Mouse (Mus musculus) hindbrain, embryonic 10.5 days (tissue): ENCODE data around the gene Mapkap1. TPM values are rescaled to one million over a fixed set of nuclear protein-coding genes. Genes with fewer than 3 reads are reported as not detected.

Experiments used
- DNase-seq: peaks from one replicate; pipeline ENCODE4 v3.0.0-alpha.2; 2017; ENCODE audit warnings: low spot score
- H3K27ac ChIP-seq: fragments of 300-500 bp; sonication (generic); 2 replicates; pipeline ENCODE4 v1.5.1; 2016; ENCODE audit warnings: mild to moderate bottlenecking, moderate library complexity
- H3K27me3 ChIP-seq: fragments of 300-500 bp; sonication (generic); 2 replicates; pipeline ENCODE4 v1.6.1; 2016; ENCODE audit warnings: mild to moderate bottlenecking; ENCODE audit not compliant: poor library complexity, insufficient read depth, severe bottlenecking
- H3K36me3 ChIP-seq: fragments of 300-500 bp; sonication (generic); 2 replicates; pipeline ENCODE4 v1.6.1; 2016; ENCODE audit warnings: mild to moderate bottlenecking, moderate library complexity
- H3K4me1 ChIP-seq: fragments of 300-500 bp; sonication (generic); replicated peaks from 2 replicates; pipeline ENCODE4 v1.6.1; 2016; ENCODE audit warnings: mild to moderate bottlenecking
- H3K4me3 ChIP-seq: fragments of 300-500 bp; sonication (generic); 2 replicates; pipeline ENCODE4 v1.5.1; 2016; ENCODE audit warnings: mild to moderate bottlenecking, moderate library complexity
- H3K9me3 ChIP-seq: fragments of 300-500 bp; sonication (generic); 2 replicates; pipeline ENCODE4 v1.6.1; 2016; ENCODE audit warnings: mild to moderate bottlenecking, moderate library complexity
- WGBS: fragments of 180-500 bp; shearing (Covaris S2); methylation state at CpG from one replicate; pipeline ENCODE4 v1.1.7; 2016; 5-methylcytosine and 5-hydroxymethylcytosine counted together
- polyA plus RNA-seq: library from polyadenylated mRNA; unstranded; fragments of >200 nt; fragmentation: Nextera tagmentation; extraction: Ambion mirVana; gene quantifications from 2 replicates; pipeline ENCODE4 v1.2.1, GENCODE M21; 2016

The Mapkap1 gene
- polyA plus RNA-seq, 1 experiment from 2014 or later = 105 TPM

- DNase-seq = no peak
- Histone ChIP-seq H3K27me3 (no peaks in the 10 kb centered on the region), H3K9me3 (no peaks in the 10 kb centered on the region), H3K4me1 (peaks cover 6% of the 10 kb centered on the region), H3K4me3 (no peak overlapping the region), H3K36me3 (no peaks in the 10 kb centered on the region), H3K27ac (no peak overlapping the region)
- WGBS = 91% methylated on average over 13 of the region's 13 CpGs
These were observed 138.2 kb downstream of the Mapkap1 start for GRCm38 (mm10) chr2:34544646-34545395.

GRCm38 (mm10) chr2:34546176-34546677 is 139.7 kb downstream of the Mapkap1 start:
- 91% methylated on average over 3 of the region's 3 CpGs for WGBS
- no peaks in the 10 kb centered on the region for H3K36me3 ChIP-seq
- H3K4me3 ChIP-seq = no peak overlapping the region
- DNase-seq = no peak
- no peak overlapping the region for H3K27ac ChIP-seq
- H3K9me3 ChIP-seq = no peaks in the 10 kb centered on the region
- no peaks in the 10 kb centered on the region for H3K27me3 ChIP-seq
- H3K4me1 ChIP-seq = peaks cover 11% of the 10 kb centered on the region

DNA sequence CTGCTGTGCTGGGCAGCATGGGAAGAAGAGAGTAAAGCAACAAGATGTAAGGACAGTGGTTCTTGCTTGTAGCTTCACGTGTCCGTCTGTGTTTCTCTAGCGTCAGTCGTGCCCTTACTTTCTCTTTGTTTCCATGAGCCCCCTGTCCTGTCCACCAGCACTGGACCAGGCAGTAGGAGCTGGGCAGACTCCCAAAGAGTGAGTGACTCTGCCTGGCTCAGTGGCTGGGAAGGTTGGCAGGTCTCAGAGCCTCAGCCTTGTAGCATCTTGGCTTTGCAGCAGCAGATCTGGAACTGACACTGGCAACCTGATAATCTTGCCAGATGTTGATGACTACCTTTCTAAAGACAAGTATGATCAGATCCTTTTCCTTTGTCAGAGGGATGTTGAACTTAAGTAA is 140.9 kb downstream of the Mapkap1 start:
- no peaks in the 10 kb centered on the region for H3K9me3 ChIP-seq
- peaks cover 15% of the 10 kb centered on the region for H3K4me1 ChIP-seq
- H3K27me3 ChIP-seq = no peaks in the 10 kb centered on the region
- no peak for DNase-seq
- no peak overlapping the region for H3K27ac ChIP-seq
- no peaks in the 10 kb centered on the region for H3K36me3 ChIP-seq
- 90% methylated on average over 4 of the region's 4 CpGs for WGBS
- no peak overlapping the region for H3K4me3 ChIP-seq

DNA sequence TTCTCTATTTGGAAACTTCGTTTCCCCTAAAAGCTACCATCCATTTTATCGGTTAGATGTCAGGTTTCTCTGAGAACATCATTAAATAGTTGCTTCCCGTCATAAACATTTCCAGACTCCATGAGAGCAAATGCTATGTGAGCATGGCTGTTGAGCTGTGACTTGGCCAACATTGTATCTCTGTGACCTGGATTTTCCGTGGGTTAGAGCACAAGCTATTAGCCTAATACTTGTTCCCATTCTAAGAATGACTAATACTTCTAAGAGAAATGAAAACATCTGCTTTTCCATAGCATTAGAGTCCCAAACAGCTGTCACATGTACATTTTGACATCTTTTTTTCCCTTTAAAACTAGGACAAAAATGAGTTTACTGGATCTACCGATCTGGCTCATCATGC is 142.4 kb downstream of the Mapkap1 start:
- WGBS = 89% methylated on average over 5 of the region's 5 CpGs
- no peak for DNase-seq

GRCm38 (mm10) chr2:34549469-34549868 is 142.9 kb downstream of the Mapkap1 start:
- Histone ChIP-seq H3K36me3 (no peaks in the 10 kb centered on the region), H3K27ac (peak overlapping the region; percentile 40; the same call in 1 of the 2 replicates)
- WGBS = 58% methylated on average over 7 of the region's 7 CpGs

More for the DNA sequence above, 142.4 kb downstream of the Mapkap1 start:
- no peaks in the 10 kb centered on the region for H3K27me3 ChIP-seq
- no peak overlapping the region for H3K4me3 ChIP-seq
- H3K36me3 ChIP-seq = no peaks in the 10 kb centered on the region
- H3K27ac ChIP-seq = no peak overlapping the region
- peaks cover 15% of the 10 kb centered on the region for H3K4me1 ChIP-seq
- no peaks in the 10 kb centered on the region for H3K9me3 ChIP-seq

DNA sequence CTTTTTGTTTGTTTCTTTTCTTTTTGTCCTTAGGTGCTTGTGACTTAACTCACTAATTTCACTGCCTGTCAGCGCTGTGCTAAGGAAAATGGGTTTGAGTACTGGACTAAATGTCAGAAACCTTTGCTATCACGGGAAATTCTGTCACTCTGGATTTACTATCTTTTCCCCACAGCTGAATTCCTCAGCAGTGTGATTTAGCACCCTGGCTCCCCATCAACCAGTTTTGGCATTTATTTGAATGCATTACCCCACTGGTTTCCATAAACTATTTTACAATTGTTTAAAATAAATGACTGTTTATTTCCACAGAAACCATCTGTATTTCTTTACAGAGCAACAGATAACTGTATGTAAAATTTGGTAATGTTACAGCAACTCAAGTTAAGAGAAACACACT is 146.2 kb downstream of the Mapkap1 start:
- WGBS = 82% methylated on average over 2 of the region's 2 CpGs
- no peaks in the 10 kb centered on the region for H3K36me3 ChIP-seq

More at GRCm38 (mm10) chr2:34549469-34549868, 142.9 kb downstream of the Mapkap1 start:
- no peak for DNase-seq
- H3K4me3 ChIP-seq = no peak overlapping the region
- no peaks in the 10 kb centered on the region for H3K27me3 ChIP-seq
- peaks cover 15% of the 10 kb centered on the region for H3K4me1 ChIP-seq
- H3K9me3 ChIP-seq = no peaks in the 10 kb centered on the region

DNA sequence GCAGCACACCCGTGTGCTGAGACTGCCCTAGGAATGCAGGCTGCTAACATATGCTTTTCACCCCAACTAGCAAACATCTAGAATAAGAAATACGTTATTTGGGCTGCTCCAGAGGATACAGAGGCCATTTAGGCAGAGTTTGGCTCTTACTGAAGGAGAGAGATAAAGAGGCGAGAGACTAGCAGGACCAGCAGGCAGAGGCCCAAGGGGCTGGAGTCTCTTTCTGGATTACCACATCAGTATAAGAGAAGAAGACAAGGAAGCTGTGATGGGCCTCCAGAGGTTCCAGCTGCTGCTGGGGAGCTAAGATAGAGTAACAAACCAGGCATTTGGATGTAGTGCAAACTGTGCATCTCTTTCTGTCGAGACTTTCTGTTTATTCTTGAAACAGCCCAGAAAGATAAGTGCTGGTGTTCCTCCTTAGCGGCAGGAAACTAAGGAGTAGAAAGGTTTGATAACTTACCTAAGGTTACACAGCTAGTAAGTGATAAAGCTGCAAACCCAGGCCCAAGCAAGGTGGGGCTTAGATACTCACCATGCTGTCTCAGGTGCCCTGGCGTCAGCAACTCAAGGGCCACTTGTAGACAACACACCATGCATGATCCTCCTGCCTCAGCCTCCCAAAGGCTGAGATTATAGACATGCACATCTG is 147.1 kb downstream of the Mapkap1 start:
- H3K4me1 ChIP-seq = peaks cover 19% of the 10 kb centered on the region
- no peak overlapping the region for H3K27ac ChIP-seq
- 89% methylated on average over 6 of the region's 6 CpGs for WGBS
- no peak for DNase-seq
- H3K4me3 ChIP-seq = no peak overlapping the region
- no peaks in the 10 kb centered on the region for H3K27me3 ChIP-seq
- no peaks in the 10 kb centered on the region for H3K9me3 ChIP-seq
- H3K36me3 ChIP-seq = no peaks in the 10 kb centered on the region

More for the DNA sequence above, 146.2 kb downstream of the Mapkap1 start:
- Histone ChIP-seq H3K9me3 (no peaks in the 10 kb centered on the region), H3K4me3 (no peak overlapping the region), H3K27ac (no peak overlapping the region), H3K4me1 (peaks cover 19% of the 10 kb centered on the region), H3K27me3 (no peaks in the 10 kb centered on the region)
- DNase-seq = no peak

- WGBS = 91% methylated on average over 5 of the region's 5 CpGs
- H3K27me3 ChIP-seq = no peaks in the 10 kb centered on the region
- H3K4me1 ChIP-seq = peaks cover 27% of the 10 kb centered on the region
- no peaks in the 10 kb centered on the region for H3K9me3 ChIP-seq
- H3K4me3 ChIP-seq = no peak overlapping the region
- no peak for DNase-seq
- H3K27ac ChIP-seq = 0 out of 2 replicates have a peak overlapping the region, but pooled peaks have one; percentile 6
- H3K36me3 ChIP-seq = 0 out of 2 replicates have a peak, but pooled peaks cover 4% of the 10 kb centered on the region
These were observed 153.6 kb downstream of the Mapkap1 start for GRCm38 (mm10) chr2:34560146-34560545.

GRCm38 (mm10) chr2:34563089-34563694 is 156.6 kb downstream of the Mapkap1 start:
- H3K27me3 ChIP-seq = no peaks in the 10 kb centered on the region; the same call in 1 of the 2 replicates

GRCm38 (mm10) chr2:34563865-34564264 is 157.3 kb downstream of the Mapkap1 start:
- no peaks in the 10 kb centered on the region for H3K9me3 ChIP-seq
- H3K27me3 ChIP-seq = no peaks in the 10 kb centered on the region; the same call in 1 of the 2 replicates
- no peak overlapping the region for H3K4me3 ChIP-seq
- H3K4me1 ChIP-seq = peaks cover 23% of the 10 kb centered on the region
- no peak for DNase-seq
- 0 out of 2 replicates have a peak, but pooled peaks cover 4% of the 10 kb centered on the region for H3K36me3 ChIP-seq
- H3K27ac ChIP-seq = no peak overlapping the region

More at GRCm38 (mm10) chr2:34563089-34563694, 156.6 kb downstream of the Mapkap1 start:
- Histone ChIP-seq H3K4me3 (no peak overlapping the region), H3K36me3 (0 out of 2 replicates have a peak, but pooled peaks cover 4% of the 10 kb centered on the region), H3K4me1 (peaks cover 23% of the 10 kb centered on the region), H3K9me3 (no peaks in the 10 kb centered on the region), H3K27ac (no peak overlapping the region; the same call in 1 of the 2 replicates)
- no peak for DNase-seq
- WGBS = 73% methylated on average over 12 of the region's 12 CpGs

GRCm38 (mm10) chr2:34566146-34566545 is 159.6 kb downstream of the Mapkap1 start:
- no peak overlapping the region for H3K4me3 ChIP-seq
- 0 out of 2 replicates have a peak, but pooled peaks cover 4% of the 10 kb centered on the region for H3K36me3 ChIP-seq
- no peak for DNase-seq
- no peak overlapping the region for H3K27ac ChIP-seq
- WGBS = 91% methylated on average over 4 of the region's 4 CpGs
- H3K4me1 ChIP-seq = peaks cover 36% of the 10 kb centered on the region
- H3K27me3 ChIP-seq = peaks cover 3% of the 10 kb centered on the region; the same call in 1 of the 2 replicates
- H3K9me3 ChIP-seq = no peaks in the 10 kb centered on the region

- no peaks in the 10 kb centered on the region for H3K9me3 ChIP-seq
- H3K27me3 ChIP-seq = peaks cover 7% of the 10 kb centered on the region; the same call in 1 of the 2 replicates
- H3K4me1 ChIP-seq = peaks cover 37% of the 10 kb centered on the region
- no peak overlapping the region for H3K27ac ChIP-seq
- 89% methylated on average over 1 of the region's 1 CpGs for WGBS
- no peak for DNase-seq
- H3K4me3 ChIP-seq = no peak overlapping the region
- H3K36me3 ChIP-seq = 0 out of 2 replicates have a peak, but pooled peaks cover 4% of the 10 kb centered on the region
These were observed 160.0 kb downstream of the Mapkap1 start for GRCm38 (mm10) chr2:34566601-34567000.
